Mouse (Mus musculus): ENCODE data around the gene Ppm1h. TPM values are rescaled to one million over a fixed set of nuclear protein-coding genes. Genes with fewer than 3 reads are reported as not detected.
A peak's percentile ranks its signal among the peaks of the same experiment; 100 is the strongest.

Gene Ppm1h
- total and polyA plus RNA-seq, 3 experiments = 1.2 to 1.3 (median 1.3) TPM

- H3K79me2 ChIP-seq (replicated peaks; ENCODE audit: control insufficient read depth, extremely low read depth, insufficient read depth, poor library complexity, severe bottlenecking) = no peaks in the 10 kb centered on the region
Observed at GRCm38 (mm10) chr10:122756879-122757530, 78.4 kb downstream of the Ppm1h start.

GRCm38 (mm10) chr10:122757727-122758126, 79.2 kb downstream of the Ppm1h start:
- H3K4me3 ChIP-seq (replicated peaks in 1 of 3; ENCODE audit: low read depth in 2 of 3, low read length in 2 of 3, poor library complexity in 1 of 3) = peak overlapping the region in 2 of 3 experiments; percentile 1 to 27
- H3K27me3 ChIP-seq (replicated peaks) = peaks cover 2% of the 10 kb centered on the region
- H3K79me2 ChIP-seq (replicated peaks; ENCODE audit: control insufficient read depth, extremely low read depth, insufficient read depth, poor library complexity, severe bottlenecking) = no peaks in the 10 kb centered on the region
- H3K9ac ChIP-seq (ENCODE audit: insufficient read depth, low read depth) = peak overlapping the region; percentile 12; the same call in 1 of the 2 replicates
- peaks cover 16 to 78% of the 10 kb centered on the region in 2 experiments for H3K4me1 ChIP-seq (ENCODE audit: control insufficient read depth in 1 of 2, insufficient read depth in 2 of 2)
- peak overlapping the region; percentile 51 for H3K27ac ChIP-seq (ENCODE audit: insufficient read depth, low read depth)
- TF ChIP-seq E2F4 (IDR thresholded peaks at IDR 0.05; ENCODE audit: insufficient replicate concordance, low read depth, low read length) = no peak
- TF ChIP-seq JUND (conservative IDR thresholded peaks at IDR 0.05; ENCODE audit: low read depth, low read length) = no peak
- TF ChIP-seq ZNF384 (IDR thresholded peaks at IDR 0.05; ENCODE audit: low read depth, low read length) = no peak
- TF ChIP-seq MXI1 (IDR thresholded peaks at IDR 0.05; ENCODE audit: low read depth, low read length) = no peak
- TF ChIP-seq MYC (IDR thresholded peaks at IDR 0.05; ENCODE audit: low read depth, low read length) = no peak
- TF ChIP-seq BHLHE40 (IDR thresholded peaks at IDR 0.05; ENCODE audit: low read depth, low read length) = peak; percentile 83
- no peak for TF ChIP-seq TBP (conservative IDR thresholded peaks at IDR 0.05; ENCODE audit: low read depth, low read length)
- no peak for TF ChIP-seq ZC3H11A (IDR thresholded peaks at IDR 0.05; ENCODE audit: low read depth, low read length)
- TF ChIP-seq RAD21 (IDR thresholded peaks at IDR 0.05; ENCODE audit: low read depth, low read length) = no peak
- TF ChIP-seq POLR2A (IDR thresholded peaks at IDR 0.05; ENCODE audit: low read depth, low read length) = no peak
- TF ChIP-seq UBTF (IDR thresholded peaks at IDR 0.05; ENCODE audit: low read depth, low read length) = no peak
- no peak for TF ChIP-seq JUN (IDR thresholded peaks at IDR 0.05; ENCODE audit: insufficient read depth, low read depth, low read length)
- no peak for TF ChIP-seq KAT2A (IDR thresholded peaks at IDR 0.05; ENCODE audit: insufficient replicate concordance, low read length)
- no peak for TF ChIP-seq POLR2AphosphoS2 (IDR thresholded peaks at IDR 0.05; ENCODE audit: low read depth, low read length)
- 0 out of 2 replicates have a peak, but pooled peaks have one; percentile 10 for TF ChIP-seq NRF1 (IDR thresholded peaks at IDR 0.05; ENCODE audit: low read depth, low read length)
- TF ChIP-seq ETS1 (conservative IDR thresholded peaks at IDR 0.05; ENCODE audit: low read depth, low read length) = no peak
- TF ChIP-seq MAZ (IDR thresholded peaks at IDR 0.05; ENCODE audit: low read depth, low read length) = no peak
- peak; percentile 58 for TF ChIP-seq ELF1 (IDR thresholded peaks at IDR 0.05; ENCODE audit: low read depth, low read length)
- dilution Hi-C loops (cut with MboI; ENCODE audit: extremely low pct_ligation_motif_present, extremely low pct_unique_long_range_greater_than_20kb, low sequenced_read_pairs) = no loop called here
- H3K36me3 ChIP-seq (replicated peaks in 1 of 2; ENCODE audit: control insufficient read depth in 1 of 2, insufficient read depth in 1 of 2, low read length in 1 of 2) = no peaks in the 10 kb centered on the region
- H3K4me2 ChIP-seq (ENCODE audit: insufficient read depth, low read depth, poor library complexity, severe bottlenecking) = peak overlapping the region; percentile 90; the same call in 1 of the 2 replicates
- in situ Hi-C loops (cut with MboI; ENCODE audit: low pct_ligation_motif_present, low pct_unique_long_range_greater_than_20kb, low sequenced_read_pairs) = no loop called here
- DNase-seq (ENCODE audit: extremely low read depth) = no peak
- no peaks in the 10 kb centered on the region for H3K9me3 ChIP-seq (replicated peaks; ENCODE audit: low read length)

More at GRCm38 (mm10) chr10:122756879-122757530, 78.4 kb downstream of the Ppm1h start:
- TF ChIP-seq E2F4 (IDR thresholded peaks at IDR 0.05; ENCODE audit: insufficient replicate concordance, low read depth, low read length) (no peak), ZMIZ1 (IDR thresholded peaks at IDR 0.05; ENCODE audit: low read depth, low read length) (no peak), GABPA (IDR thresholded peaks at IDR 0.05; ENCODE audit: insufficient replicate concordance, low read depth, low read length) (no peak), KAT2A (IDR thresholded peaks at IDR 0.05; ENCODE audit: insufficient replicate concordance, low read length) (no peak), ZC3H11A (IDR thresholded peaks at IDR 0.05; ENCODE audit: low read depth, low read length) (no peak), MYC (IDR thresholded peaks at IDR 0.05; ENCODE audit: low read depth, low read length) (no peak), MXI1 (IDR thresholded peaks at IDR 0.05; ENCODE audit: low read depth, low read length) (no peak), ETS1 (conservative IDR thresholded peaks at IDR 0.05; ENCODE audit: low read depth, low read length) (no peak), CTCF (conservative IDR thresholded peaks at IDR 0.05 in 1 of 2, IDR thresholded peaks at IDR 0.05 in 1 of 2; ENCODE audit: low read depth in 2 of 2, low read length in 2 of 2) (no peak), MEF2A (IDR thresholded peaks at IDR 0.05; ENCODE audit: borderline replicate concordance, low read depth, low read length) (no peak), SIN3A (IDR thresholded peaks at IDR 0.05; ENCODE audit: low read length) (no peak), CHD1 (IDR thresholded peaks at IDR 0.05; ENCODE audit: low read depth, low read length) (no peak), PAX5 (IDR thresholded peaks at IDR 0.05; ENCODE audit: low read length) (no peak), TBP (conservative IDR thresholded peaks at IDR 0.05; ENCODE audit: low read depth, low read length) (no peak), EP300 (IDR thresholded peaks at IDR 0.05; ENCODE audit: low read length) (no peak), ZKSCAN1 (IDR thresholded peaks at IDR 0.05; ENCODE audit: borderline replicate concordance, low read depth, low read length) (no peak), CHD2 (IDR thresholded peaks at IDR 0.05; ENCODE audit: low read length) (no peak), ELF1 (IDR thresholded peaks at IDR 0.05; ENCODE audit: low read depth, low read length) (no peak), IRF4 (IDR thresholded peaks at IDR 0.05; ENCODE audit: low read depth, low read length) (no peak)
- Histone ChIP-seq H3K9me3 (replicated peaks; ENCODE audit: low read length) (no peaks in the 10 kb centered on the region), H3K36me3 (replicated peaks in 1 of 2; ENCODE audit: control insufficient read depth in 1 of 2, insufficient read depth in 1 of 2, low read length in 1 of 2) (no peaks in the 10 kb centered on the region), H3K4me2 (ENCODE audit: insufficient read depth, low read depth, poor library complexity, severe bottlenecking) (peak overlapping the region; percentile 90), H3K4me1 (ENCODE audit: control insufficient read depth in 1 of 2, insufficient read depth in 2 of 2) (peaks cover 16 to 80% of the 10 kb centered on the region in 2 experiments), H3K27me3 (replicated peaks) (peaks cover 2% of the 10 kb centered on the region), H3K27ac (ENCODE audit: insufficient read depth, low read depth) (no peak overlapping the region), H3K9ac (ENCODE audit: insufficient read depth, low read depth) (0 out of 2 replicates have a peak overlapping the region, but pooled peaks have one; percentile 17), H3K4me3 (replicated peaks in 1 of 3; ENCODE audit: low read depth in 2 of 3, low read length in 2 of 3, poor library complexity in 1 of 3) (peak overlapping the region in 1 of 3 experiments; percentile 12)
- DNase-seq (ENCODE audit: extremely low read depth) = no peak
- in situ Hi-C loops (cut with MboI; ENCODE audit: low pct_ligation_motif_present, low pct_unique_long_range_greater_than_20kb, low sequenced_read_pairs) = no loop called here
- dilution Hi-C loops (cut with MboI; ENCODE audit: extremely low pct_ligation_motif_present, extremely low pct_unique_long_range_greater_than_20kb, low sequenced_read_pairs) = no loop called here
